Mouse (Mus musculus) adrenal gland, postnatal 25 days (tissue): ENCODE results near the gene Trappc10. TPM values are rescaled to one million over a fixed set of nuclear protein-coding genes. Genes with fewer than 3 reads are reported as not detected.

Source experiments
- DNase-seq: peaks from one replicate; pipeline ENCODE4 v3.0.0; 2021; ENCODE audit warnings: mixed read lengths
- total RNA-seq: library from RNA; stranded (reverse); gene quantifications from 2 replicates; pipeline ENCODE4 v1.2.3, GENCODE M21; 2021

The Trappc10 gene
- total RNA-seq, 1 experiment from 2014 or later = 56.6 TPM

DNA sequence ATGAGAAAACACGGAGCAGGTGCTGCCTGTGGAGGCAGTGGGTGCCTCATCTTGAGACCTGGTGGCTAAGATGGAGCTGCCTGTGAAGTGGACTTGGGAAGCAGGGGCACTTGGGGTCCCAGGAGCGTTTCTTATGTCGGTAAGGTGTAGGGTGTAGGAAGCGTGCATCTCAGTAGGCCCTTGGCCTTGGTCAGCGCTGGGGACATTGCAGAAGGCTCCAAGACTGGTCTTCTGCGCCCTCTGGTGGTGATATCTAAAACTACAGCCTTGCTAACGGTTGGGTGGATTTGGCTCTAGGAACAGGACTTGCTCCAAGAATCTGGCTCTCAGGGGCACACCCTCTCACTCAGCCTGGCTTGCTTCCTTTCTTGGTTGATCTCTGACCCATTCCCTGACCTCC, 84.5 kb downstream of the Trappc10 start:
- peak; percentile 76 for DNase-seq

DNA sequence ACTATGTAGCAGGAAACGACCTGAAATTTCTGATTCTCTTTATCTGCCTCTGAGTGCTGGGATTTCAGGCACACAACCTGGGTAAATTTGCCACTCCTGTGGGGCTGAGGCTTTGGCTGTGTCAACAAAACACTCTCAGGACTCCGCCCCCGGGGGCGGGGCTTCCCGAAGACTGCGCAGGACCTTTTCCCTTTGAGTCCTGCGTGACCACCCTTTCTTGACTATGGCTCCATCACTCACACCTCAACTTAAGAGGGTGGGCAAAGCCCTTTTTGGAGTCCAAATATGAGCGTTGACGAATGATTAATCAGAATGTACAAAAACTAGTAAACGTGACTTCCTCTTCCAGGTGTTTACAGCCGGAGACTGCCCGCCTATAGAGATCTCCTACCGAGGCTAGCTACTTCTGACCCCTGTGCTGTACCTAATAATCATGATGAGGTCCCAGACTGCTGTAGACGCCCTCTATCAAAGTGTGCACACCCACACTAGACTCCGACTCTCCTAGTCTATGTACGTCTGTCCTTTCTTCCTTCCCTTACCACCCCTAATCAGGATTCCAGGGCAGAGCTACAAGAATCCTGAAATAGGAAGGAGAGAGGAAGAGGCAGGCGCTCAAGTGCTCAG, 85.1 kb downstream of the Trappc10 start:
- peak; percentile 74 for DNase-seq

DNA sequence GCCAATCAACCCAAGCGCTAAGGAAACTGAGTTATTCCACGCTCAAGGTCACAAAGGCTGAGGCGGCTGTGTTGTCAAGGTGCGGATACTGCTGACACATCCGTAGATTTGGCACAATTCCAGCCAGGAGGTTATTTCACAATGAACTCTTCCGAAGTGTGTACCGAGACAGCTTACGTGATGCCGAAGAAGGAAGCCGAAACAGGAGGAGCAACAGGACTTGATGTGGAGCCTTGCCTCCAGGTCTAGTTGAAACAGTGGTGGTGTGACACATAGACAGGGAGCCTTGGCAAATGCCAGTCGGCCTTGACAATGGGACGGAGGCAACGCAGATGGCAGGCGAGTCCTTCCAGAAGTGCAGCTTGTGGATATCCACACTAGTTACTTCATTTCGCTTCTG, 86.4 kb downstream of the Trappc10 start:
- peak; percentile 40 for DNase-seq

- DNase-seq = no peak
These were observed 87.5 kb downstream of the Trappc10 start for GRCm38 (mm10) chr10:78156926-78157325.

- no peak for DNase-seq
These were observed 95.3 kb downstream of the Trappc10 start for GRCm38 (mm10) chr10:78148834-78149766.

DNA sequence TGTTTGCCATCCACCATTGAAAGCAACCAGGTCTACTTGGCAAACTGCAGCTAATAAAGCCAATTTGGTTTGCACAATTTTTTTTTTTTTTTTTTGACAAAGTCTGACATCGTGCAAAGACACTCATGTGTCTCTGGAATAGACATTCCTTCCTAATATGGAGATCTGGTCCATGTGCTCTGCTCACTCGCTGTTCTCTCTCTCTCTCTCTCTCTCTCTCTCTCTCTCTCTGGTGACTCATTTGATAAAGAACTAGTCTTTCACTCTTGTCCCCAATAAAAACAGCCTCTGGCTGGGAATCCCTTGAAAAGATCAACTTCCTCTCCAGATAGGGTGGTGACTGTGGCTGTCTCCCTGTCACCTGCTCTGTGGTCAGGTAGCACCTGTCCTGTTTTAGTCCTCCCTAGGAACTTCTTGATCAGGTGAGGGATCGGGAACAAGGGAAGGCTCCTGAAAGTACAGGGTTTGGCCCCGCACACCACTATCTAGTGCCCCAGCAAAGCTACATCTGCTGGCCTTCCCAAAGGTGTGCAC, 96.5 kb downstream of the Trappc10 start:
- DNase-seq = no peak

DNA sequence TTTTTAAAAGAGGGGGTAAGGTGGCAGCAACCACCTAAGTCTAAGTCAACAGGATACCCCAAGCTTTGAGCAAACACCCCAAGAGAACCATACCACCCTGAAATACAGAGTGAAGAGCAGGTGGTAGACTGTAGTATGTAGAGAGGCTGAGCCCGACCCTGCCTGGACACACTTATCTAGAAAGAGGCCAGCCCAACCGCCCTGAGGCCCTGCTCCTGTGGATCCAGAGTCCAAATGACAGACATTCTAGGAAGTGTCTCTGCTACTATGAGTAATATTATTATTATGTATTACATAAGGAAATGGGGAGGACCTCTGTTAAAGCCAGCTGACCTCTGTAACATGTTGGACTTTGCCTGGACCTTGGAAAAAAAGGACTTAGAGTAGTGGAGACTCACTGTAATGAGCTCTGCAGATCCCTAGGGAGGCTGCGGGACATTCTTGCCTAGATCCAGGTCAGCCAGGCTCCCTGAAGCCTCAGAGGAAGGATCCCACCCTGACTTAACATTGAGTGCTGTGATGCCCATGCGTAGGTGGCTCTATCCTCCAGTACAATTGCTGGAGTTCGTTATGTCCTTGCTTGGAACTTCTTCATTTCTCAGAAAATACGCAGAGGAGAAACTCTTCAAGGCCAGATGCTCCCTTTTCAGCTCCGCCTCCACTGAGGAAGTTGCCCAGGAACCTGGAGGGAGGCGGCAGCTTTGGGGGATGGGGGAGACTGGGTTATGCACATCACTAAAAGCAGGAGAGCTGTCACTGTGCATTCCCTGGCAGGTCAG, 100.5 kb downstream of the Trappc10 start:
- no peak for DNase-seq

- DNase-seq = no peak
These were observed 103.6 kb downstream of the Trappc10 start for GRCm38 (mm10) chr10:78140843-78141242.

- no peak for DNase-seq
These were observed 104.2 kb downstream of the Trappc10 start for GRCm38 (mm10) chr10:78140251-78140600.

DNA sequence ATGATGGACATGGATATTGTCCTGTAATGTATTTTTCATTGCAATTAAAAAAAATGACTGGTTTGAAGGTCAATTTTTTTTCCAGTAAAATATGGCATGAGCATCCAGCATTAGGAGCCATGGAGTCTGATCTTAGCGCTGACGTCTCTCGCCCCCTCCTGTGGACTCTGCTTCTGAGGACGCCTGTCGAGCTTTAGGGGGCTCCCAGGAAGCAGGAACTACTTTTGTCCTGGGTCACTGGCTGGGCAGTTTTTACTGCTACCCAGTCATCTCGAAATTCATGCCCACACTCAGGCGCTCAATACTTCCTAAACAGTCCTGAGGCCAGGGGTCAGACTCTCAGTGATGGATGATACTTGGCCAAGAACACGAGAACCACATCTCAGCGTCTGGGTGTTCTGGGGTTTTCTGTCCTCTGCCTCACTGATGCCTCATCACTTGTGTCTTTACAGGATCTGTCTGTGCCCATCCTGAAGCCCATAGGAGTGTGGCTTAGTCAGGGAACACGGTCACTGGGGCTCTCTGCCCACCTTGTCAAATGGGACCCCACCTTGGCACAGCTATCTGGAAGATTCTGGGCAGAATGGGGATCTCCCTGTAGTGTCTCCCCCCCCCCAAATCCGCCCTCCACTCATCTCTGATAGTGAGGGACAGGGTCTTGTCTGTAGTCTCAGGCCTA, 104.7 kb downstream of the Trappc10 start:
- DNase-seq = no peak

DNA sequence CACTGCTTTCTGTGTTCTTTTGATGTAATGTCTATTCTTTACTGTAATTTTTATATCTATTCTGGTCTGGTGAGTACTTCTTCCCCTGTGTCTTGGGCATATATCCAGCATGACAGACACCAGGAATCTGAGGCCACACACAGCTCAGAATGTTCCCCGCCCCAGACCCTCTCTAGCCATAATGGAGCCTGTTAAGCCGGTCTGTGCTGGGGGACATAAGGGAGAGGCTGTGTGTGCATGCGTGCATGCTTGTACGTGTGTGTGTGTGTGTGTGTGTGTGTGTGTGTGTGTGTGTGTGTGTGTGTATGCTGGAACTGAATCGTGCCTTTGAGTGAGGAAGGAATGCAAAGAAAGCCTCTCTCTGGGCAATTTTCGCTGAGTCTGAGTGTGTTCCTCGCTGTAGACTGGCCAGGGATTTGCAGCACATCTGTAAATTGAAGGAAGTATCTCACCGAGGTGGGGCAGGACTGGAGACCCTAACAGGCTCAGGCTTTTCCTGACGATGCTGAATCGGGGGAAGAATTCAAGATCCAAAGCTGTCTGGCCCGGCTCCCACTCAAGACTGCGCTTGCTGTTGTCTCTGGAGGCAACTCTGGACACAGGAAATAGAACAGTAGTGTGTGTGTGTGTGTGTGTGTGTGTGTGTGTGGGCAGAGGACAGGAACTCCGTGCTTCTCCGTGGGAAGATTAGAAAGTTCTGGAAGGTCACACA, 105.5 kb downstream of the Trappc10 start:
- DNase-seq = no peak

- DNase-seq = no peak
These were observed 107.2 kb downstream of the Trappc10 start for GRCm38 (mm10) chr10:78137191-78137590.

Other genes starting within 250 kb of the Trappc10 start
- 91.4 and 96.0 TPM in 2 replicates for gene Pfkl, start 234.6 kb downstream of the Trappc10 start, total RNA-seq
- 30.7 and 36.2 TPM in 2 replicates for gene Dnmt3l, start 202.7 kb downstream of the Trappc10 start, total RNA-seq
- not detected in 2 replicates for gene Aire, start 201.0 kb downstream of the Trappc10 start, total RNA-seq
- gene Icosl, start 175.3 kb downstream of the Trappc10 start, total RNA-seq = 26.3 and 36.0 TPM in 2 replicates
- gene D10Jhu81e, start 74.9 kb downstream of the Trappc10 start, total RNA-seq = 235 and 247 TPM in 2 replicates
- gene Pwp2, start 59.5 kb downstream of the Trappc10 start, total RNA-seq = 17.8 and 17.9 TPM in 2 replicates
- 334 and 362 TPM in 2 replicates for gene Agpat3, start 107.8 kb upstream of the Trappc10 start, total RNA-seq
- 228 and 255 TPM in 2 replicates for gene Rrp1, start 168.4 kb upstream of the Trappc10 start, total RNA-seq
- 257 and 265 TPM in 2 replicates for gene Cstb, start 181.0 kb upstream of the Trappc10 start, total RNA-seq
- gene Pdxk, start 220.3 kb upstream of the Trappc10 start, total RNA-seq = 23.2 and 24.1 TPM in 2 replicates